Mouse (Mus musculus) neural tube, embryonic 14.5 days (tissue): ENCODE measurements around the gene Gga2. TPM values are rescaled to one million over a fixed set of nuclear protein-coding genes. Genes with fewer than 3 reads are reported as not detected.

ENCODE experiments used
- ATAC-seq: fragments of 200-750 bp; cut with Nextera tagmentation; 2 replicates; pipeline ENCODE4 v1.8.0; 2017; ENCODE audit warnings: low read depth, mild to moderate bottlenecking, moderate TSS enrichment, moderate library complexity
- H3K27ac ChIP-seq: fragments of 300-500 bp; sonication (generic); 2 replicates; pipeline ENCODE4 v1.5.1; 2014; ENCODE audit warnings: low read depth, mild to moderate bottlenecking, control low read depth, low read length, moderate library complexity, mixed read lengths
- H3K27me3 ChIP-seq: fragments of 300-500 bp; sonication (generic); 2 replicates; pipeline ENCODE4 v1.6.1; 2014; ENCODE audit warnings: low read length; ENCODE audit not compliant: control insufficient read depth, insufficient read depth
- H3K36me3 ChIP-seq: fragments of 300-500 bp; sonication (generic); 2 replicates; pipeline ENCODE4 v1.6.1; 2014; ENCODE audit warnings: low read length, mixed read lengths; ENCODE audit not compliant: control insufficient read depth, insufficient read depth
- H3K4me1 ChIP-seq: fragments of 300-500 bp; sonication (generic); 2 replicates; pipeline ENCODE4 v1.6.1; 2014; ENCODE audit warnings: low read length; ENCODE audit not compliant: control insufficient read depth, insufficient read depth
- H3K4me2 ChIP-seq: fragments of 300-500 bp; sonication (generic); 2 replicates; pipeline ENCODE4 v1.6.1; 2014; ENCODE audit warnings: mild to moderate bottlenecking, low read depth, low read length, control low read depth
- H3K4me3 ChIP-seq: fragments of 300-500 bp; sonication (generic); 2 replicates; pipeline ENCODE4 v1.5.1; 2014; ENCODE audit warnings: low read depth, low read length, control low read depth, mixed read lengths
- H3K9ac ChIP-seq: fragments of 300-500 bp; sonication (generic); replicated peaks from 2 replicates; pipeline ENCODE4 v1.6.1; 2014; ENCODE audit warnings: low read depth, mild to moderate bottlenecking, control low read depth, low read length, mixed read lengths
- H3K9me3 ChIP-seq: fragments of 300-500 bp; sonication (generic); 2 replicates; pipeline ENCODE4 v1.6.1; 2016; ENCODE audit warnings: low read length; ENCODE audit not compliant: control insufficient read depth
- WGBS: fragments of 180-500 bp; shearing (Covaris S2); extraction: QIAGEN DNeasy Blood & Tissue Kit; methylation state at CpG from one replicate; pipeline ENCODE4 v1.1.7; 2014; 5-methylcytosine and 5-hydroxymethylcytosine counted together
- polyA plus RNA-seq: library from polyadenylated mRNA; unstranded; fragments of >200 nt; fragmentation: Nextera tagmentation; extraction: Ambion mirVana; gene quantifications from 2 replicates; pipeline ENCODE4 v1.2.1, GENCODE M21; 2014

The Gga2 gene
- 25.7 and 46.6 TPM in 2 replicates for polyA plus RNA-seq

GRCm38 (mm10) chr7:122020667-122021354 lies at the start of gene Gga2:
Gene Gga2, minus strand, starts transcription at chr7:122021222.
- 0% methylated on average over 48 of the region's 50 CpGs for WGBS
- Histone ChIP-seq H3K4me3 (peak within 1 kb of the TSS; percentile 88), H3K27ac (peak within 1 kb of the TSS; percentile 92), H3K4me1 (peaks cover 18% of the 10 kb centered on the region), H3K9ac (peak within 1 kb of the TSS; percentile 71), H3K9me3 (no peaks in the 10 kb centered on the region), H3K4me2 (peak within 1 kb of the TSS; percentile 80), H3K27me3 (no peaks in the 10 kb centered on the region; the same call in 1 of the 2 replicates), H3K36me3 (0 out of 2 replicates have a peak, but pooled peaks cover 4% of the 10 kb centered on the region)
- peak; percentile 89 for ATAC-seq

GRCm38 (mm10) chr7:122067517-122068381 lies 46.7 kb upstream of the Gga2 start:
- Histone ChIP-seq H3K9ac (peak overlapping the region; percentile 95), H3K9me3 (no peaks in the 10 kb centered on the region), H3K4me2 (peak overlapping the region; percentile 76), H3K4me3 (peak overlapping the region; percentile 100), H3K27ac (peak overlapping the region; percentile 92), H3K4me1 (peaks cover 22% of the 10 kb centered on the region), H3K36me3 (peaks cover 13% of the 10 kb centered on the region), H3K27me3 (no peaks in the 10 kb centered on the region)
- ATAC-seq = peak; percentile 58
- under 1% methylated on average over 57 of the region's 58 CpGs for WGBS

DNA sequence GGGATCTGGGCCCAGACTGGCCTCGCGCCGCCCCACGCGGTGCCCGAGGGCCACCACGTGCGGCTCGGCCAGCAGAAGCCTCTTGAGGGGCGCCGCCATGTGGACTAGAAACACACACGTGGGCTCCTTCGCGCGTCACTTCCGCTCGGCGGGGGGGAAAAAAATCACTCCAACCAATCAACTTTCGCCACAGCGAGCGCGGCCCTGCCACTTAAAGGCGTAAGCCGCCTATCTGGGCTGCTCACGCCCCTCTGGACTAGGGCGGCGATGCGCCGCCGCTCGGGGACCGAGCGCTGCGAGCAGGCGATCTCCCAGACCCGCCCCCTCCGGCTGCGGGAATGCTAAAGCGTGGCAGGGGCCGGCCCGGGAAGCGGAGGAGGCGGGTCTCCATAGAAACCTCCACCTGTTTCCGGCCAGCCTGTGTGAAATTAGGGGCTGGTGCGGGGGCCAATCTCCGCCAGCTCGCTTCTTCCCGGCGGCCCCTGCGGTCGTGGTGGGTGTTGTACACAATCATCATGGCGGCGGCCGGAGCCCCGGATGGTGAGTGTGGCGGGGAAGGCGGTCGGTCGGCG lies 46.0 kb upstream of the Gga2 start, which contains the start of the genes Ubfd1 and Ears2:
Ubfd1 (plus strand) TSS at position 231 of the 572 bp plus-strand sequence.
Ears2 (minus strand) TSS at position 319 of the 572 bp plus-strand sequence.
- 0% methylated on average over 58 of the region's 60 CpGs for WGBS
- Histone ChIP-seq H3K9me3 (no peaks in the 10 kb centered on the region), H3K27me3 (no peaks in the 10 kb centered on the region), H3K36me3 (peaks cover 6% of the 10 kb centered on the region; the same call in 1 of the 2 replicates), H3K4me2 (peak within 1 kb of the TSS; percentile 84), H3K9ac (peak within 1 kb of the TSS; percentile 95), H3K4me1 (peaks cover 22% of the 10 kb centered on the region), H3K27ac (peak within 1 kb of the TSS; percentile 92), H3K4me3 (peak within 1 kb of the TSS; percentile 100)
- peak; percentile 99 for ATAC-seq

DNA sequence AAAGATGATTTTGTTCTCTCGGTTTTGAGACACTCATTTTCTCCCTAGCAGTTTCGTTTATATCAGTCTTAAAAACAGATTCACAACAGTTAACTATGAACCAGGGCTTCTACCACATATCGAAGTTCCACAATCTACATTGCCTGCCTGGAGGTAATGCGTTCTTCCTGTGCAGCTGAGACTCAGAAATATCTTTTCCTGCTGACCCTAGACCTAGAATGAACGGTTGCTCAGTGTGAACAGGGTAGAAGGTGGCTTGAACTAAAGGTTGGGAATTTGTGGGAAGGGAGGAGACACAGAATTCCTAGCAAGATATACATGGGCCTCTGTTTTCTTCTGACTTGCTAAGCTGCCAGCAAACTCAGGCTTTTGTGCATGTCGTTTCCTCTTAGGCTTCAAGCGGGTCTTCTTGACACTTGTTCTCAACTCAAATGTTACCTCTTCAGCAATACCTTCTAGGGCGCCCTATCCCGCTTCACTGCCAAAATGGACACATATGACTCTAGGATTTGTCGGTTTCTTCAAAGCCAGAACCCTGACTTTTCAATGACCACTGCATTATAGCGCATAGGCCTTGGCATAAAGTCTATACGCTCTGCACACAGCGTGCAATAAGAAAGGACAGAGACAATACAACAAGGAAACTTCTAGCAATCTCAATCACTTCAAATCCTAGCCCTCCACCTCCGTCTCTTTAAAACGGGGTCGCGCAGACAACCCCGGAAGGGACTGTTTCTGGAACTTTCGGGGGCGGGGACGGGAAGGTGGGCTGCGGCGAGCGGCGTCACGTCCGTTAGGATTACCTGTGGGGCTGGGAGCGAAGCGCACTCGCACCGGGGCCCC lies 45.3 kb upstream of the Gga2 start:
- peak overlapping the region; percentile 84 for H3K4me2 ChIP-seq
- H3K4me1 ChIP-seq = peaks cover 22% of the 10 kb centered on the region
- 21% methylated on average over 31 of the region's 31 CpGs for WGBS
- H3K4me3 ChIP-seq = peak overlapping the region; percentile 100
- H3K36me3 ChIP-seq = peaks cover 5% of the 10 kb centered on the region; the same call in 1 of the 2 replicates
- H3K9ac ChIP-seq = peak overlapping the region; percentile 95
- ATAC-seq = no peak; the same call in 1 of the 2 replicates
- H3K9me3 ChIP-seq = no peaks in the 10 kb centered on the region
- peak overlapping the region; percentile 92 for H3K27ac ChIP-seq
- H3K27me3 ChIP-seq = no peaks in the 10 kb centered on the region

GRCm38 (mm10) chr7:122065656-122066055 lies 44.6 kb upstream of the Gga2 start:
- ATAC-seq = no peak
- H3K36me3 ChIP-seq = peaks cover 5% of the 10 kb centered on the region; the same call in 1 of the 2 replicates
- no peak overlapping the region for H3K27ac ChIP-seq
- no peak overlapping the region; the same call in 1 of the 2 replicates for H3K4me2 ChIP-seq
- 81% methylated on average over 1 of the region's 1 CpGs for WGBS
- H3K4me1 ChIP-seq = peaks cover 22% of the 10 kb centered on the region
- H3K27me3 ChIP-seq = no peaks in the 10 kb centered on the region
- no peak overlapping the region for H3K9ac ChIP-seq
- H3K4me3 ChIP-seq = no peak overlapping the region
- no peaks in the 10 kb centered on the region for H3K9me3 ChIP-seq

- Histone ChIP-seq H3K36me3 (peaks cover 3% of the 10 kb centered on the region; the same call in 1 of the 2 replicates), H3K9ac (no peak overlapping the region), H3K4me1 (no peaks in the 10 kb centered on the region), H3K4me2 (no peak overlapping the region), H3K4me3 (no peak overlapping the region), H3K27ac (no peak overlapping the region), H3K9me3 (no peaks in the 10 kb centered on the region), H3K27me3 (no peaks in the 10 kb centered on the region)
- no peak for ATAC-seq
- WGBS = 91% methylated on average over 5 of the region's 5 CpGs
These were observed 35.6 kb upstream of the Gga2 start for GRCm38 (mm10) chr7:122056633-122057032.

DNA sequence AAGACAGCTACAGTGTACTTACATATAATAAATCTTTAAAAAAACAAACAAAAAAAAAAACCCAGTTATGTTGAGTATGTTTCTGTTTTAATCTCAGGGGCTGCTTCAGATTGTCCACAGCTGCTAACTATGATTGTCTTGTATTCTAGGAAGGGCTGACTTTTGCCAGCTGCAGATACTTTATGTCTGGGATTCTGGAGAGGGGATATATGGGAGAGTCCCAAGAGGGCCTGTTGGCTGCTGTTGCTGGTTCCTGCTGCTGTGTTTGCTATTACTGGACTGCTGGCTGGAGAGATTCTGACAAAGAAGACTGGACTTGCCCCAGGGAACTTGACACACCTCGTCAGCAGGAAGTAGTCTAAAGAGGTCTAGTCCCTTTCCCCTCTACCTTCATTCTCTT lies 29.8 kb upstream of the Gga2 start:
- Histone ChIP-seq H3K4me1 (no peaks in the 10 kb centered on the region), H3K9ac (no peak overlapping the region), H3K27me3 (no peaks in the 10 kb centered on the region), H3K4me2 (no peak overlapping the region), H3K9me3 (no peaks in the 10 kb centered on the region), H3K36me3 (peaks cover 13% of the 10 kb centered on the region; the same call in 1 of the 2 replicates), H3K27ac (no peak overlapping the region), H3K4me3 (no peak overlapping the region)
- WGBS = 92% methylated on average over 1 of the region's 1 CpGs
- no peak for ATAC-seq

DNA sequence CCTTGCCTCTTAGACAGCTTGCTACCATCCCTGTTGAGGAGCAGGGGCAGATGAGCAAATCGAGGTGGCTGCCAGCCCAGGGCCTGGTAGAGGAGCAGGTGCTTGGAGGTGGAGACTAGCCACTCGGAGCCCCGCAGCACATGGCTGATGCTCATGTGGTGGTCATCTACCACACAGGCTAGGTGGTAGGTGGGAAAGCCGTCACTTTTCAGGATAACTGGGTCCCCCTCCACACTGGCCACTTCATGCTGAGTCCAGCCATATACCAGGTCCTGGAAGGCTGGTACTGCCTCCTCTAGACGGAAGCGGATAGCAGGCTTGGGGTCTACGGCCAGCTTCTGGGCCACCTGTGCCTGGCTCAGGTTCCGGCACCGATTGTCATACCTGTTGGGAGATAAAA lies 27.2 kb upstream of the Gga2 start:
- no peaks in the 10 kb centered on the region for H3K27me3 ChIP-seq
- H3K4me1 ChIP-seq = no peaks in the 10 kb centered on the region
- WGBS = 96% methylated on average over 9 of the region's 9 CpGs
- H3K4me3 ChIP-seq = no peak overlapping the region
- H3K4me2 ChIP-seq = no peak overlapping the region
- no peak overlapping the region for H3K9ac ChIP-seq
- H3K27ac ChIP-seq = no peak overlapping the region
- no peak for ATAC-seq
- peaks cover 13% of the 10 kb centered on the region; the same call in 1 of the 2 replicates for H3K36me3 ChIP-seq
- no peaks in the 10 kb centered on the region for H3K9me3 ChIP-seq
